Mouse (Mus musculus) lung, postnatal 14 days (tissue): ENCODE results near the gene Sh2b3.
"Not testable (repeated sequence)": the region's sequence is repeated elsewhere in the genome, so short reads cannot be mapped to it uniquely, and the experiment has no call there.

Source experiments
- DNase-seq: peaks from one replicate; pipeline ENCODE4 v3.0.0; 2021

Sh2b3 gene

DNA sequence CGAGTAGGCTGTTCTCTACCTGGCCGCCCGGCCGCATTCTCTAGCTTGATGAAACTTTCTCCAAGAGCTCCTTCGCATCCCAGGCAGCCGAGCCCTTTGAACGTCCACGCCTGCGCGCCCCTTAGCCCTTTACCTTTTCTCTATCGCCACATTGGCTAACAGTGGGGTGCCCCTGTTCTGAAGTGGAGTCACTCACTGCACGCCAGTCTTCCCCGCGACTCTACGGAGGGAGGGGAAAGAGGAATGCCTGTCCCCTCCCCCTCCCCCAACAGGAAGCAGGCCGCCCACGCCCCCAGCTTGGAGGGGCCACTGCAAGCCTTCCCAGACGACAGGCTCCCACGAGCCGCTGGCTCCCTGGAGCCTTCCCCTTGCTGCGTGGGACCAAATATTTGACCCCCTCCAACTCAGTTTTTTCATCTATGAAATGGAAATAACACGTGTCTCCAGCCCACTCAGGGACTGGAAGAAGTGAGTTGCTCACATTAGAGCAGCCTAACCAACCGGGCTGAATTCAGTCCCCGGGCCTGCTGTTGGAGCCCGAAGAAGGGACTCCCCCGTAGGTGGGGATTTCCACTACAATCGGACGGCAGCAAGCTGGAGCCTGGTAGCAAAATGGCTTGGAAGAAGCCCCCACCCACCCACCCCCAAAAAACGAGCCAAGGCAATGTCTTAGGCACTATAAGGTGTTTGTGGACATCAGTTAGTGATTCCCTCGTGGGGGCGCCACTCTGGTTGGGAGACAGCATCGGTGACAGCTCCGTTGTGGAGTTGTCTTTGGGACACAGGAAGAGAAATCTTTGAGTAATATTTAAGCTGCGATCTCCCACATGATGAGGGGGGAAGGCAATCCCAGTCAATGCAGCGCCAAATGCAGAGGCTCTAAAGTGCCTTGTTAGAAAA is at the start of gene Sh2b3:
Sh2b3 (minus strand) TSS at position 206 of the 900 bp plus-strand sequence.
- peak; percentile 54 for DNase-seq

- DNase-seq: no peak
Measured at GRCm38 (mm10) chr5:121883356-121883755, 45.9 kb upstream of the Sh2b3 start.

GRCm38 (mm10) chr5:121879211-121879610 is 41.8 kb upstream of the Sh2b3 start:
- DNase-seq: peak; percentile 54

- no peak for DNase-seq
Measured at GRCm38 (mm10) chr5:121878703-121879102, 41.3 kb upstream of the Sh2b3 start.

DNA sequence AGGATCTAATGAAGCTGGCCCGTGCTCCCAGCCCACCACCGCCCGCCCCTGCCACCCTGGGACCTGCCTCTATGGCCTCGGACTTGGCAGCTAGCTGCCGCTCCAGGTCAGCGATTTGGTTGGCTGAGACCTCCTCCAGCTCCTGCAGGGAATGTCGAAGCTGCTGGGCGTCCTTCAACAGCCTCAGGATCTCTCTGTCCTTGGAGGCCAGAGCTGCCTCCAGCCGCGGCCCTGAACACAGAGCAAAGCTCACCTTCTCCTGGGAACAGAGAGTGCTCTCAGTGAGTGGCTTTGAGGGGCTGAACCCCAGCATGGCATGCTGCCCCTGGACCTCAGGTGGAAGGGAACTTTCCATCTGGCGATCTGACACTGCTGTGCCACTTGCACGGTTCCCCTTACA is 39.5 kb upstream of the Sh2b3 start:
- DNase-seq: no peak

GRCm38 (mm10) chr5:121875041-121875440 is 37.6 kb upstream of the Sh2b3 start:
- no peak for DNase-seq

- DNase-seq: peak; percentile 90
Measured at GRCm38 (mm10) chr5:121872158-121872557, 34.7 kb upstream of the Sh2b3 start.

DNA sequence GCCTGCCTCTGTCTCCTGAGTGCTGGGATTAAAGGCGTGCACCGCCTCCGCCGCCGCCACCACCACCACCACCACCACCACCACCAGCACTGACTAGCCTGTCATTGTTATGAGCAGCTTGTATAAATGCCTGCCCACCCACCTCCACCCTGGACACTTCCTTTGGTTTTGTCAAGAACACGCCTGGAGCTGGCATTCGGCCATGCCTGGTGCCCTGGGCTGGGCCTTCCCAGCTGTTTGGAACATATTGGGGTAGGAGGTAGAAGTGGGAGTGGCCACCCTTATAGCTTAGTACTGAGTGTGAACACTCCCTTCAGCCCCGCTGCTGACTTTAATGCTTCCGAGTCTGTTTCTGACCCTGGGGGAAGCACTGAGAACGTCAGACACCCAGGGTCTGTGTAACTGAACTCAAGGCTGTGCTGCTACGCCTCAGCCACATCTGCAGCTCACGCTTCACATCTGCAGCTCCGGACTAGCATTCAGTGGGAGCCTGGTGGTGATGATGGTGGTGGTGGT is 34.1 kb upstream of the Sh2b3 start:
- peak; percentile 62 for DNase-seq

DNA sequence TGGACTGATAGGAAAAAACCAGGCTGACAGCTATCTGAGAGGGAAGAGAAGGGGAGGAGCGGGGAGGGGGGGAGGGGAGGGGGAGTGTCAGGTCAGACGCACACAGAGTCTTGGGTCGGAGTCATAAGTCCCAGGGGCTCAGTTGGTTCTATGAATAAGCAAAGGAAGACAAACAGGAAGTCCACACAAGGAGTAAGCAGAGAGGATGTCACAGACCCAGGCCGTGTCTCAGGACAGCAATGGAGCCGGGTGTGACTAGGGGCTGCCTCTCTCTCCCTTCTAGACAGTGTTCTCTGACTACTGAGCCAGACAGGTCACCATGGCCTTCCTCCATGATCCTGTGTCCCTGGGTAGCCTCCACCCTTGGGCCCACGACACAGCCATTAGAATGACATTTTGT is 33.4 kb upstream of the Sh2b3 start:
- no peak for DNase-seq

DNA sequence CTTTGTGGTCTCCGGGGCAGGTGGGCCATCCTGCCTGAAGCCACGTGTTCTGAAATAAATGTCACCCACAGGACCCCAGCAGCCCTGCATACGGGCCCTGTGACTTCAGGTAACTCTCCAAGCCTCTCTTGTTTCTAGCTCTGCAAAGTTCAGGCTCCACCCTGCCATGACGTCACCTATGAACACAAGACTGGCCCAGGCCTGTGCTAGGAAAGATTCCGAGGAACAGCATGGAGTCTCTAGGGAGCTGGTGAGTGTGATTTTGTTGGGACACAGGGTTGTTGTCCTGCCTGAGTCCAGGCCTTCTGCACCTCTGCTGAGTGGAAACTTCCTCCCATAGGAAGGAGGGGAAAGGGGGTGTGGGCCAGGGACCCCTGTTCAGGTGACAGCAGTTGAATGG is 30.5 kb upstream of the Sh2b3 start:
- no peak for DNase-seq

- DNase-seq: no peak
Measured at GRCm38 (mm10) chr5:121864330-121864729, 26.9 kb upstream of the Sh2b3 start.

DNA sequence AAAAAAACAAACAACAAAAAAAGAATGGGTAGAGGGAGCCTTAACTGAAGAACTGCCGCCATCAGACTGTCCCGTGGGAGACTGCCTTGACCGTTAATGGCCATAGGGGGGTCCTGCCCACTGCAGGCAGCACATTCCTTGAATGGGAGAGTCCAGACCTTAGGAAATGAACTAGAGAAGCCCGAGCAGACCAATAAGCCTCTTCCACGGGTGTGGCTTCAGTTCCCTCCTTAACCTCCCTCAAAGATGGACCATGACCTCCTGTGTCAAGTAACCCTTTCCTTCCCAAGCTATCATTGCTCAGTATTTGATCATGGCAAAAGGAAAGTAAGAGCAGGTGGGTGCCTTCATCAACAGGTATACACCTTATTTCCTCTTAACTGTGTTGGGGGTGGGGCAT is 24.5 kb upstream of the Sh2b3 start:
- DNase-seq: no peak

- no peak for DNase-seq
Measured at GRCm38 (mm10) chr5:121858427-121858826, 21.0 kb upstream of the Sh2b3 start.

- DNase-seq: no peak
Measured at GRCm38 (mm10) chr5:121856740-121857139, 19.3 kb upstream of the Sh2b3 start.

DNA sequence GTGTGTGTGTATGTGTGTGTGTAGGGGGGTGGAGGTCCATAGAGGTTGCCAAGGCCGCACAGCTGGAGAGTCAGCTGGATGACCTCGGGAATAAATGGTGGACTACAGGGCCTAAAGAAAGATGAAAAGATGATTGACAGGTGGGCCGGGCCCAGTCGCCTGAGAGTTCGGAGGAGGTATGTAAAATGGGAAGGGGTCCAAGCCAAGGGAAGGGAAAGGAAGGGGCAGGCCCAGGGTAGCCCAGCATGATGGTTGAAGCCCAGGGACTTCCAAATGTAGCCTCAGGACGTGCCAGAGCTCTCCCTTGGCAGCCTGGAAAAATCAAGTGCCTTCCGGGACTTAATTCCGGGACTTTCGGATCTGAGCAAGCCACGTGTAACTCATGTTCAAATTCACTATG is 17.3 kb upstream of the Sh2b3 start:
- no peak for DNase-seq

- DNase-seq: peak; percentile 83
Measured at GRCm38 (mm10) chr5:121853368-121854051, 16.1 kb upstream of the Sh2b3 start.

DNA sequence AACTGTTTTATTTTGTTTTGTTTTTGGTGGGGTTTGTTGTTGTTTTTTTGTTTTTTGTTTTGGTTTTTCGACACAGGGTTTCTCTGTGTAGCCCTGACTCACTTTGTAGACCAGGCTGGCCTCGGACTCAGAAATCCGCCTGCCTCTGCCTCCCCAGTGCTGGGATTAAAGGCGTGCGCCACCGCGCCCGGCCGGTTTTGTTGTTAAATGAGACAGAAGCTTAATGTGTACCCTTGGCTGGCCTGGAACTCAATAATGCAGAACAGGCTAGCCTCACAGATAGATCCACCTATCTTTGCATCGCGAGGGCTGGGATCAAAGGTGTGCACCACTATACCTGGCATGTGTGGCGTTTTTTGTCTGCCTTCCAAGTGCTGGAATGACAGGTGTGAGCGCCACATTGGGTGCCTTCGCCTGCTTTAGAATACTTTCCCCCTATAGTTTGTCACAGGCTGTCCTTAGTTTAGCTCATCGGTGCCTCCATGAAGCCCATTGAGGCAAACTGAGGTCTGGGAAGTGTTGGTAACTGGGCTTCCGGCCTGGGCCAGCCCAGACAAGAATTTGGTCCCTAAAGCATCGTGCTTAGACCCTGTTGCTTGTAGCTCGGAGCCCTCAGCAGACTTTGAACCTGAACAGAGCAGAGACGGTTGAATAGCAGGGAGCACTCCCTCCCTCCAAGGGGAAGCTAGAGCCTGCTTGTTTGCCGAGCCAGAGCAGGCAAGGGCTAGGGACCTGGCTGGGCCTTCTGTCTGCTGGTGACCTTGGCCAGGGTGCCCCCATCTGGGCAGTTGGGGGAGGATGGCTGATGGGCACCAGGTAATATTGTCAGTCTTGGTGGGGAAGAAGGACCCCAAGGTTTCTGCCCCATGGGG is 12.3 kb upstream of the Sh2b3 start:
- DNase-seq: no peak

GRCm38 (mm10) chr5:121848743-121849142 is 11.3 kb upstream of the Sh2b3 start, which contains the start of gene Pheta1:
Gene Pheta1 (plus strand): TSS chr5:121848984.
- peak; percentile 96 for DNase-seq

- DNase-seq: peak; percentile 55
Measured at GRCm38 (mm10) chr5:121848035-121848519, 10.6 kb upstream of the Sh2b3 start.

GRCm38 (mm10) chr5:121847269-121847668 is 9.8 kb upstream of the Sh2b3 start:
- not testable (repeated sequence) for DNase-seq

GRCm38 (mm10) chr5:121846322-121846721 is 8.9 kb upstream of the Sh2b3 start:
- no peak for DNase-seq

DNA sequence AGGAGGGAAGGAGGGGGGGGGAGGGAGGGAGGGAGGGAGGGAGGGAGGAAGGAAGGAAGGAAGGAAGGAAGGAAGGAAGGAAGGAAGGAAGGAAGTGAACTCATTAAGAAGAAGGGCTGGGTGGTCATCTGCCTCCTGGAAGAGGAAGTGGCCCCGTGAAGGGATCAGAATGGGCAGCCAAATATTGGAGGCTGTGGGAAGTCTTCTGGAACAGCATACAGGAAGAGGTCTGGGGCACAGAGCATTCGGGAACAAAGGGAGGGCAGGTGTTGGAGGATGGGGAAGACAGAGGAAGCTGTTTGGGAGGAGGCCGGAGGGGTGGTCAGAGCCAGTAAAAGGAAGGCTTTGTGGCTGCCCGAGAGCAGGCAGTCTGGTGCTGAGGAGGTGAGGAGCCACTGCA is 7.9 kb upstream of the Sh2b3 start:
- no peak for DNase-seq
